Mouse (Mus musculus) kidney, adult 10 weeks (tissue): ENCODE measurements around the gene Lrrc15. TPM values are rescaled to one million over a fixed set of nuclear protein-coding genes. Genes with fewer than 3 reads are reported as not detected.

Experiments
- polyA plus RNA-seq: library from polyadenylated mRNA; stranded (reverse); fragments of 350-450 nt; fragmentation: Illumina TruSeq; extraction: RNeasy Lipid Tissue Mini Kit (QIAGEN cat#74804); gene quantifications from one replicate; pipeline ENCODE4 v1.2.3, GENCODE M21; 2014; ENCODE audit warnings: low read depth, low replicate concordance

The Lrrc15 gene
- polyA plus RNA-seq: not detected

DNA sequence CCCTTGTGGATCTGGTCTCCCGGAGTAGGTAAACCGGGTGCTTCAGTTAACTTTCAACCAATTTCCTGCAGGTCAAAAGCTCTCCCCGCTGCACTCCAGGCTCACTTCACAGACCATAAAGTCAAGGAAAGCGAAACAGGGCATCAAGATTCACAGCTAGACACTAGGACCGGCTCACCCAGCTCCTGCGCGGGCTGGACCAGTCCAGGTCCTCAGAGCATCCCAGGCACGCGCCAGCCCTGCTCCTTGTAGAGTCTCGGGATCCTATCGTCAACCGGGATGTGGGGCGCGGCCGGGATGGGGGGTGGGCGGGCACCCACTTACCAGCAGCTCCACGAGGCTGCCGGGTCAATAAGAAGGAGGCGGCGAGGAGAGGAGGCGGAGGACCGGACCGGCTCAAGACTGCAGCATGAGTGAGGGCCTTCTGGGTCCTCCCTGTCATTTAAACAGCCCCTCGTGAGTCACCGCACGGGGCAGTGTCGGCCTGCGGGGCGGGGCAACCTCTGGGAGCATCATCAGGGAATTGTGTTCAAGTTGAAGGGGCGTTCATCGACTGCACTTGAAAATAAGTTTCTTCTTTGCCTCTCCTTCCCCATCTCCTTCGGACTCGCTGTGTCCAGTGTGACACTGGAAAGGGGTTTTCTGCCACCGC lies at the start of gene Lrrc15:
TSS of gene Lrrc15 (minus strand) at position 413 of the 652 bp plus-strand sequence.

DNA sequence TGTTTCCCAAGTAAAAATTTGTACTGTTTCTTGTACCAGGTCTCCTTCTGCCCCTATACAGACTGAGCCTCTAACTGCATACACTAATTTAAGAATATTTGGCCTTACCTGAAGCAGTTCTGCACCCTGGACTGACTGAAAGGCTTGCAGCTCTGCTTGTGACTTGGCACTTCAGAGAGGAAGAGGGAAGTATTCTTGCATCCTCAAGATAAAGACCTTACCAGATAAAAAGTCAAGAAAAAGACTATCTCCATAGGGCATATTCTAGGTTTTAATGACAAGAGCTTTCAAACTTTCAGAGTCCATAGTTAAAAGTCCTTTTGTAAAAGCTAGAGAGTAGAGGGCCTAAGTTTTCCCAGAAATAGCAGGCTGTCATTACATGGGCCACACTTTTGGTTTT lies 27.6 kb upstream of the Lrrc15 start, which contains the start of gene Gp5:
TSS of gene Gp5 (minus strand) at position 133 of the 400 bp plus-strand sequence.

DNA sequence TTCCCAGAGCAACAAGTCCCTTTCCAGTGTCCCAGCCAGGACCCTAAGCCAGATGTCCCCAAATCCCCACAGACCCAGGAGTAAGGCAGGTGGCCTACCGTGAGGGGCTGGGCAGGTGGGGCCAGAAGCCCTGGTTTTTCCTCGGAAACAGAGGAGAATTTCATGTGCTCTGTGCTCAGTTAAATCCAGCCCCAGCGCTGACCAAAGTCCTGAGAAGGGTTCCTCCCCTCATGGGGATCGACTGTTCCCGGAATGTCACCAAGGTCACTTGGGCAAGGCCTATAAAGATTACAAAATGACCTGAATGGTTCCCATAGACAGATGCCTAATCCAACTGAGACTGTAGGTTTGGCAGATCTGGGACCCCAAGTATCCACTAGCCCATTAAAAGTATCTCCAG lies 15.7 kb downstream of the Lrrc15 start, which contains the start of gene Cpn2:
TSS of gene Cpn2 (minus strand) at position 141 of the 400 bp plus-strand sequence.

Other genes starting within 250 kb of the Lrrc15 start
- 37.6 TPM for gene Hes1, start 218.9 kb downstream of the Lrrc15 start, polyA plus RNA-seq
- gene Cpn2, start 15.8 kb downstream of the Lrrc15 start, polyA plus RNA-seq: not detected
- not detected for gene Gp5, start 27.5 kb upstream of the Lrrc15 start, polyA plus RNA-seq
- gene Atp13a3, start 122.7 kb upstream of the Lrrc15 start, polyA plus RNA-seq: 165 TPM